Mouse (Mus musculus) adrenal gland, adult 8-10 months (tissue): Measurements from ENCODE around the gene Fam222b. TPM values are rescaled to one million over a fixed set of nuclear protein-coding genes. Genes with fewer than 3 reads are reported as not detected.

Source experiments
- DNase-seq: peaks from one replicate; pipeline ENCODE4 v3.0.0; 2022
- total RNA-seq, 4 experiments: library from RNA; stranded (reverse); gene quantifications; 2 replicates each; pipeline ENCODE4 v1.2.4; 2022

Gene Fam222b
- total RNA-seq, 4 experiments from 2014 or later, result 19.6 to 29.0 (median 22.4) TPM

DNA sequence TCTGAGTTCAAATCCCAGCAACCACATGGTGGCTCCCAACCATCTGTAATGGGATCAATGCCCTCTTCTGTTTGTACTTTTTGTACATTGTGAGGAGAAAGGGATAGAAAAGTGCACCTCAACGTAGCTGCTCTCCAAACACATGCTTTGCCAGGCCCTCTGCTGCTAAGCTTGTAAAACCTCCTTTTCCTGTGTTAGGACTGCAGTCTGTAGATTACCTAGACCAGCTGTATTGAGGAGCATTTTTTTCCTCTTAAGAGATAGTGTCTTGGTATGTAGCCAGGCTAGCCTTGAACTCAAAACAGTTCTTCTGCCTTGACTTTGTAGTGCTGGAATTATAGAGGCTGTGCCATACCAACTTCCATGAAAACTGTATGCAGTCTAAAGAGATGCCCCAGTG is 41.7 kb downstream of the Fam222b start:
- no peak for DNase-seq

DNA sequence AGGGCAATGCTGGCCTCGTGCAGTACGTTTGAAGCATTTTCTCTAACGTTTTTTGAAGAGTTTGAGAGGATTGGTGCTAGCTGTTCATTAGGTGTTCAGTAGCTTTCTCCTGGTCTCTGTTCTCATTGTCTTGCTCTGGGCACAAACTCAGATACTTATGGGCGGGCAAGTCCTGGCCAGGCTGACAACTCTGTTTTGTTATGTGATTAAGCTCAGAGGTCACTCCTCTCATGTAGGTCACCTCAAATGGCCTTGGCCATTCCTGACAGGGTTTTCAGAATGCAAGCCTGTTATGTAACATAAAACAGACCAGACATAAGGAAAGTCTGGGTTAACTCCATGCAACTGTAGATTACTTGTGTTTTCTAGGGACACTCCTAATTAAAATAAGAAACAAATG is 43.1 kb downstream of the Fam222b start:
- DNase-seq, result peak; percentile 47

DNA sequence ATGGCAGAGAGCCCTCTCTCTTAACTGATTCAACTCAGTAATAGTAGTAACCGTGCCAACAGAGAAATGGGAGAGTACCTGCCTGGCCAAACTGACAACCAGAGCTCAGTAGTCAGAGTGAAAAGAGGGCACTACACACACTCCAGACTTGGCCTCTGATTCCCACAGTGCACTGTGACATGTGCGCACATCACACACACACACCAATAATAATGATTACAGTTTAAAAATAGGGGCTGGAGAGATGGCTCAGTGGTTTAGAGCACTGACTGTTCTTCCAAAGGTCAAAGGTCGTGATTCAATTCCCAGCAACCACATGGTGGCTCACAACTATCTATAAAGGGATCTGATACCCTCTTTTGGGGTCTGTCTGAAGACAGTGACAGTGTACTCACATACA is 43.6 kb downstream of the Fam222b start:
- DNase-seq, result no peak

DNA sequence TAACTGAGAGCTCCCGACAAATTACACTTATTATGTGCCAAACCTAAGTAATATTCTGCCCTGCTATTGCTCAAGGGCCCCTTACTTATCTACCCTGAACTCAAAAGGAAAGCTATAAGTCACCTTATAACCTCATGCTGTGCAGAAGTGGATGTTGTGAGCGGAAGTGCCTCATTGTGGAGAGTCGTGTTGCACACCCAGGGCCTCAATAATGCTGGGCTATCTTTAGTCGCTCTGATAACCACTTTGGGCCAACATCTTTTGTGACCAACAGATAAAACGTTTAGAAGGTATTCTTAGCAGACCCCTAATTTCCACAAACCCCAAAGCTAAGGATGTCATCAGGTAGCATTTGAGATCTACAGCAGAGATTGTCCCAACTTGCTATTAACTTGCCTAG is 46.2 kb downstream of the Fam222b start:
- no peak for DNase-seq

- no peak for DNase-seq
Measured at GRCm38 (mm10) chr11:78143520-78143919, 49.1 kb downstream of the Fam222b start.

DNA sequence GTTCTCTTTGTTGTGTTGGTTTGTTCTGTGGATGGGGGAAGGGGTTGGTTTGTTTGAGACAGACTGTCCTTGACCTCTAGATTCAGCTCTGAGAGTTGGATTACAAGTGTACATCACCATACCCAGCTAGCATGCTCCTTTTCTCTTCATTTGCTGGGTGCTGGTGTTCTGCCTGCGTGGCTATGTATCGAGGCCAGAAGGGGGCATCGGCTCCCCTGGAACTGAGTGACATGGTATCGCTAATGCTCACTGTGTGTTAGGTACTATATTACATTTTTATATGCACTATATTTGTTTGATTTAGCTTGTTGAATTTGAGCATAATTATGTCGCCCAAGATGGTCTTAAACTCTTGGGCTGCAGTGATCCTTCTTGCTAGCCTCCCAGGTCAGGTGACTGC is 51.7 kb downstream of the Fam222b start:
- DNase-seq, result no peak

DNA sequence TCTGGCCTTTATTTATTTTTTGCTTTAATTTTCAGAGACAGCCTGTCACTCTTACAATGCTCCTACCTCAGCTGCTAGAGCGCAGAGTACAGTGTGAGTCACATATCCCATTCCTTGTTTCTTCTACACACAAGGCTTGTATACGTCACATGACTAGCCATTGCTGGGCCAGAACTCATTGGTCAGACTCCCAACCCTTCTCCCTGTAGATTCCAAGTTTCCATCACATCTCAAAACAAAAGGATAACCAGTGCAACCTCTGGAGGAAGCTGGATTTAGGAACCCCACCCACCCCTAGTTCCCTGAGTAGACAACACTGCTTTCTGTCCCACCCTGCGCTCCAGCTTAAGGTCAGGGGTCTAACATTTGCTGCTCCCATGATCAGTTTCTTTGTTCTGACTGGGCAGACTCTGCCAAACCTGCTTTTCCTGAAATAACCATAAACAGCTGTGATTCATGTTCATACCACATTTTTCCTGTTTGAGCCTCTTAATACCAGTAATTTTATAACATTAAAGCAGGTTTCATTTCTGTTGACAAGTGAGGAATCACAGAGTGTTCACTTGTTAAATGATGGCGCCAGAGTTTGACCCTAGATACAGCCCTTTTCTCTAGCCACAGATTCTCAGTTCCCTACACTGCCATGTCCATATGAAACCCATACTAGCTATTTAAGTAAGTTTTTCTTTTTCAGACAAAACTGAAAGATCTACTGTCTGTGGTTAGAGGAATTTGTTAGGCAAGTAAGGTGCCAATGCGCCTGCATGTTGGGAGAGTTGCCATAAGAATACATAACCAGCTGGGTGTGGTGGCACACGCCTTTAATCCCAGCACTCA is 52.5 kb downstream of the Fam222b start:
- DNase-seq, result no peak

DNA sequence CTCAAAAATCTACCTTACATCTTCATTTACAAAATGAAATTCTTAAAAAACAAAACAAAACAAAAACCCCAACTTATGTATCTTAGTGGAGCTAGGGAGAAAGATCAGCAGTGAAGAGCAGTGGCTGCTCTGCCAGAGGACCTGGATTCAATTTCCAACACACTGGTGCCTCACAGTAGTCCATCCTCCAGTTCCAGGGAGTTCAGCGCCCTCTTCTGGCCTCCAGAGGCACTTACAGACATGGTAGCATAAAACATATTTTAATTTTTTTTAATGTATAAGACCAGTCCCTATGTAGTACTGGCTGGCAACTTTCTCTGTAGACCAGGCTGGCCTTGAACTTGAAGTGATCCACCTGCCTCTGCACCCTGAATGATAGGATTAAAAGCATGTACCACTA is 56.7 kb downstream of the Fam222b start:
- DNase-seq, result no peak

- peak; percentile 73 for DNase-seq
Measured at GRCm38 (mm10) chr11:78152299-78153231, 58.1 kb downstream of the Fam222b start.

- no peak for DNase-seq
Measured at GRCm38 (mm10) chr11:78153778-78154177, 59.3 kb downstream of the Fam222b start.

DNA sequence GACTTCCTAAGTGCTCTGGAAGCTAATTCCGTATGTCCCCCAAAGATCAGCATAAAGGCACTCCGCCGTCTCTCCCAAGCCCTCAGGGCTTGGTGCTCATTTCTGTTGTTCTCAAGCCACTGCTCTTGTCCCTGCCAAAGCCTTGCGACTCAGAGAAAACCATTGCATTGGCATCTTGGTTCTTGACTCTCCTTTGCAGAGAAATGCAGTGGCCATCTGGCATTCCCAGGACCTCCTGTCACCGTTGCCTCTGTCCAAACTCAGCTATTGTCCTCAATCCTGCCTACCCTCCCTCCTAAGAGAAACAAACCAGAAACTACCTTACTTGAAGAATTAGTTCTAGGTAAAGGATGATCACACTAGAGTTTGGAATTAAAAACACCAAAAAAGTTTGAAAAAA is 61.2 kb downstream of the Fam222b start:
- DNase-seq, result no peak

GRCm38 (mm10) chr11:78156156-78156699 is 61.8 kb downstream of the Fam222b start:
- no peak for DNase-seq

- DNase-seq, result no peak
Measured at GRCm38 (mm10) chr11:78159096-78159495, 64.6 kb downstream of the Fam222b start.

DNA sequence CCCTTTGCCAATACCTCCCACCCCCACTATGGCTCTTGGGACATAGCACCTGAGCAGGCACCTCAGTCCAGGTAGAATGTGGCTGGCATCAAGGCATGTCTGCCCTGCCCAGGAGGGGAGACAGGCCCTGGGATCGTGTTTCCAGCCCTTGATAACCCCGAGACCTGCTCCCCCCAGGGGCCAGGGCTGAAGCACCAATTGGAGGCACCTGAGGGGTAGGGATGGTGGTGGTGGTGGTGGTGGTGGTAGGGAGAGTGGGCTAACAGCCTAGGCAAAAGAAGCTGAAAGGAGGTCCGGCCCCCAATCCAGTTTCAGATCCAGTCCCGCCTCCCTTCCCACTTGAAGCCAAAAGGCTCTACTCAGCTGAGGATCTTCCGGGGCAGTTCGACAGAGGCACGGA is 65.1 kb downstream of the Fam222b start:
- DNase-seq, result no peak

DNA sequence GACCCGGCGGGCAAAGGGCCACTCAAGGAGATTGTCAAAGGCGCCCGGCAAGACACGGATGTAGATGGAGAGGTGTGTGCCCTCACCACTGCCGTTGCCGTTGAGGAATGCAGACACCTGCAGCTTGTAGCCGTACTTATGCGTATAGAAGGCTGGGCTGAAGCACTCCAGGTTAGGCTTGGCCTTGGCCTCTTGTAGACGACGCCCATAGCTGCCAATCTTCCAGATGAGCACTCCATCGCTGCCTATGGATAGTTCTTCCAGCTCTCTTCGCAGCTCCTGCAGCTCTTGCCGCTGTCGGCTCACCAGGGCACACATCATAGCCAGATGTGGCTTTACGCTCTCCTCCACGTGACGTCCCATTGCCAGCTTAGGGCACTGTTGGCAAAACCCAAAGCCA is 65.7 kb downstream of the Fam222b start:
- DNase-seq, result no peak

- DNase-seq, result no peak
Measured at GRCm38 (mm10) chr11:78160675-78161074, 66.2 kb downstream of the Fam222b start.

- no peak for DNase-seq
Measured at GRCm38 (mm10) chr11:78161169-78161568, 66.7 kb downstream of the Fam222b start.

- DNase-seq, result no peak
Measured at GRCm38 (mm10) chr11:78161968-78162367, 67.5 kb downstream of the Fam222b start.

GRCm38 (mm10) chr11:78162504-78162903 is 68.0 kb downstream of the Fam222b start:
- DNase-seq, result peak; percentile 75

GRCm38 (mm10) chr11:78163045-78163444 is 68.6 kb downstream of the Fam222b start:
- no peak for DNase-seq

- peak; percentile 77 for DNase-seq
Measured at GRCm38 (mm10) chr11:78163681-78164603, 69.5 kb downstream of the Fam222b start.

DNA sequence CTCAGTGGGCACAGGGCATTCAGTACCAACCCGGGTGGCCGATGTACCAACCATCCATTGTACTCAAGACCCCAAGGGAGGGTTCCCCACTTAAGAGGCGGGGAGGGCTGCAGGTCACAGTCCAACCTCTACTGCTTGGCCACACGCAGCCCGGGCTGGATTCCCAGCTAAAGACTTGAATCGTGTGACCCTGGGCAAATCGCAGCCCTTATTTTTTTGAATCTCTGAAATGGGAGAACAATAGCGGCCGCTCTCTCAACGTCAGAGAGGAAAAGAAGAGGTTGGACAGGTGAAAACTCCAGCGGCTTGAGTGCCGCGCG is 70.1 kb downstream of the Fam222b start:
- DNase-seq, result no peak
